Mouse (Mus musculus): Measurements from ENCODE around the gene Scaf11.

DNA sequence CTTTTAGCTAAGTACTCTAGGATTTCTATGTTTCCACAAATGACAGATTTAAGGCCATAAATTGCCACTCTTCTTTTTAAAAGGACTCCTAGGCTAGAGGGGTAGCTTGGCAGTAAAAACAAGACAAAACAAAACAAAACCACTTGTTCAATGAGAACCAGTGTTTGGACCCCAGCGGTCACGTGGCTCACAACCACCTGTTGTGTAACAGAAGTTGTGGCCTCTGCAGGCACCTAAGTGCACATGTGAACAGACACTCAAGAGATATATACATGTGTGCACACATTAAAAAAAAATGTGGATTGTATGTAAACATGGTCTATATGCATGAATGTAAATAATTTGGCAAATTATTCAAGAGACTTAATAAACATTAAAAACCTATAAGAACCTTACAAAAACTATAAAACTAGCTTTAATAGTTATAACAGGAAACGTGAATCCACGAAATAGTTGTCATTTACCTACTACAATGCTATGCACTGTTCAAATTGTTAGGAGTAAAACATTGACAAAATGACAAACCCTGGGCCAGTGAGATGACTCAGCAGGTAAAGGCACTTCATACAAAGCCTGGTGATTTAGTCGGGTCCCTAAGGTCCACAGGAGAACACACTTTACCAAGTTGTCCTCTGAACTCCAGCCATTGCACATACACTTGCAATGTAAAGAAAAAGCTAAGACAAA, 3.8 kb downstream of the Scaf11 start:
- no peak for TF ChIP-seq CTCF (IDR thresholded peaks at IDR 0.05; ENCODE audit: control insufficient read depth, insufficient read depth, low read length)
- TF ChIP-seq POLR2A (IDR thresholded peaks at IDR 0.05; ENCODE audit: borderline replicate concordance, control insufficient read depth, low read depth, low read length): no peak

Data from bone marrow, adult 2 months (tissue).